Mouse (Mus musculus): Measurements from ENCODE around the gene Tmem178b. TPM values are rescaled to one million over a fixed set of nuclear protein-coding genes. Genes with fewer than 3 reads are reported as not detected.

The Tmem178b gene
- total RNA-seq, 2 experiments from 2014 or later, result not detected

GRCm38 (mm10) chr6:40229985-40230384, 356.9 kb downstream of the Tmem178b start:
- ATAC-seq (replicated peaks; ENCODE audit: low FRiP score, poor library complexity, severe bottlenecking), result no peak

- ATAC-seq (replicated peaks; ENCODE audit: low FRiP score, poor library complexity, severe bottlenecking), result no peak
These were observed 361.0 kb downstream of the Tmem178b start for GRCm38 (mm10) chr6:40234066-40234465.

- ATAC-seq (replicated peaks; ENCODE audit: low FRiP score, poor library complexity, severe bottlenecking), result no peak
These were observed 362.9 kb downstream of the Tmem178b start for GRCm38 (mm10) chr6:40235793-40236470.

GRCm38 (mm10) chr6:40236841-40237765, 364.0 kb downstream of the Tmem178b start:
- ATAC-seq (replicated peaks; ENCODE audit: low FRiP score, poor library complexity, severe bottlenecking), result no peak

- ATAC-seq (replicated peaks; ENCODE audit: low FRiP score, poor library complexity, severe bottlenecking), result no peak
These were observed 365.8 kb downstream of the Tmem178b start for GRCm38 (mm10) chr6:40238857-40239256.

GRCm38 (mm10) chr6:40240671-40241070, 367.6 kb downstream of the Tmem178b start:
- ATAC-seq (replicated peaks; ENCODE audit: low FRiP score, poor library complexity, severe bottlenecking), result no peak

- ATAC-seq (replicated peaks; ENCODE audit: low FRiP score, poor library complexity, severe bottlenecking), result no peak
These were observed 374.4 kb downstream of the Tmem178b start for GRCm38 (mm10) chr6:40247398-40247946.

- ATAC-seq (replicated peaks; ENCODE audit: low FRiP score, poor library complexity, severe bottlenecking), result no peak
These were observed 376.9 kb downstream of the Tmem178b start for GRCm38 (mm10) chr6:40249939-40250338.

GRCm38 (mm10) chr6:40263687-40264086, 390.6 kb downstream of the Tmem178b start:
- no peak for ATAC-seq (replicated peaks; ENCODE audit: low FRiP score, poor library complexity, severe bottlenecking)

GRCm38 (mm10) chr6:40300707-40301106, 427.6 kb downstream of the Tmem178b start:
- ATAC-seq (replicated peaks; ENCODE audit: low FRiP score, poor library complexity, severe bottlenecking), result no peak

- no peak for ATAC-seq (replicated peaks; ENCODE audit: low FRiP score, poor library complexity, severe bottlenecking)
These were observed 430.3 kb downstream of the Tmem178b start for GRCm38 (mm10) chr6:40303379-40303778.

Other genes with a start within 250 kb of the Tmem178b start
- 24.5 and 25.9 TPM in 2 replicates for gene Braf, start 147.8 kb upstream of the Tmem178b start, total RNA-seq (2015; ENCODE audit: low replicate concordance)
- 7.8 and 8.1 TPM in 2 replicates for gene Braf, start 147.8 kb upstream of the Tmem178b start, total RNA-seq (2017; ENCODE audit: low replicate concordance)
- gene Mrps33, start 62.3 kb upstream of the Tmem178b start, total RNA-seq (2015; ENCODE audit: low replicate concordance), result 19.4 and 30.2 TPM in 2 replicates
- gene Mrps33, start 62.3 kb upstream of the Tmem178b start, total RNA-seq (2017; ENCODE audit: low replicate concordance), result 7.8 and 18.7 TPM in 2 replicates

All from erythroblast, adult 5-6 weeks (primary cell).